21 mouse cellular contexts compared by ENCODE assay signal in genomic region chr7:113238365-113238764, GRCm38 (mm10). TPM values are rescaled to one million over a fixed set of nuclear protein-coding genes. Genes with fewer than 3 reads are reported as not detected.
A peak's percentile ranks its signal among the peaks of the same experiment; 100 is the strongest.
DNase-seq lines count a peak whose midpoint lies in the region; ATAC-seq and TF ChIP-seq lines count a peak whose summit lies in the region.
"Had no signal": no experiment of that assay in that cellular context is flagged by ENCODE, and none has a peak within 500 bp of the region (broad histone marks: within the 10 kb centered on the region; RNA-seq: fewer than 3 reads in every experiment).

No protein-coding gene starts in this region.

- peak; percentile 36 for TF ChIP-seq RAD21 in CH12.LX (IDR thresholded peaks at IDR 0.05; ENCODE audit: low read depth, low read length)

- no peak overlapping the region for H3K4me3 ChIP-seq in hindbrain, postnatal 0 days (ENCODE audit: low read length)
- H3K4me3 ChIP-seq in hindbrain, embryonic 11.5 days (ENCODE audit: low read depth, low read length) = no peak overlapping the region
- no peak overlapping the region for H3K4me3 ChIP-seq in liver, postnatal 0 days (ENCODE audit: low read depth, low read length)
- no peak overlapping the region for H3K4me3 ChIP-seq in liver, embryonic 11.5 days (ENCODE audit: low read depth, low read length)
- no peak overlapping the region for H3K4me3 ChIP-seq in CH12.LX (replicated peaks in 1 of 3; ENCODE audit: low read depth in 2 of 3, low read length in 2 of 3, poor library complexity in 1 of 3)
- H3K4me3 ChIP-seq: embryonic facial prominence, embryonic 12.5 days; heart, embryonic 15.5 days; hindbrain, embryonic 13.5 days; liver, embryonic 15.5 days had no signal

- WGBS in hindbrain, postnatal 0 days = 83% methylated on average over 6 of the region's 6 CpGs
- 73% methylated on average over 6 of the region's 6 CpGs for WGBS in hindbrain, embryonic 11.5 days
- 80% methylated on average over 6 of the region's 6 CpGs for WGBS in liver, postnatal 0 days (ENCODE audit: insufficient replicate concordance)
- WGBS in liver, embryonic 11.5 days = 73% methylated on average over 6 of the region's 6 CpGs

- no peak for TF ChIP-seq EP300 in liver, postnatal 0 days (IDR thresholded peaks at IDR 0.05; ENCODE audit: low read depth)
- no peak for TF ChIP-seq EP300 in CH12.LX (IDR thresholded peaks at IDR 0.05; ENCODE audit: low read length)

- no peak overlapping the region for H3K9ac ChIP-seq in hindbrain, postnatal 0 days (replicated peaks; ENCODE audit: low read length)
- H3K9ac ChIP-seq in hindbrain, embryonic 11.5 days (ENCODE audit: low read depth, low read length) = no peak overlapping the region
- no peak overlapping the region for H3K9ac ChIP-seq in liver, postnatal 0 days (replicated peaks)
- H3K9ac ChIP-seq in liver, embryonic 11.5 days (ENCODE audit: low read depth, low read length) = no peak overlapping the region
- H3K9ac ChIP-seq in CH12.LX (ENCODE audit: insufficient read depth, low read depth) = no peak overlapping the region
- H3K9ac ChIP-seq: embryonic facial prominence, embryonic 12.5 days; heart, embryonic 15.5 days; hindbrain, embryonic 13.5 days; liver, embryonic 15.5 days had no signal

- no peak for ATAC-seq in hindbrain, postnatal 0 days
- ATAC-seq in hindbrain, embryonic 11.5 days (ENCODE audit: low FRiP score) = no peak
- no peak for ATAC-seq in liver, postnatal 0 days
- no peak for ATAC-seq in liver, embryonic 11.5 days (replicated peaks; ENCODE audit: low FRiP score)
- ATAC-seq in Patski = no peak
- ATAC-seq: activated CD4-positive, CD25-positive, alpha-beta regulatory T cell, adult 4 months; midbrain, embryonic 16.5 days had no signal

- H3K4me2 ChIP-seq in hindbrain, postnatal 0 days (ENCODE audit: low read depth, low read length) = no peak overlapping the region
- H3K4me2 ChIP-seq in hindbrain, embryonic 11.5 days (replicated peaks; ENCODE audit: low read depth, low read length) = no peak overlapping the region
- H3K4me2 ChIP-seq in liver, postnatal 0 days (ENCODE audit: low read depth, low read length) = no peak overlapping the region
- H3K4me2 ChIP-seq in liver, embryonic 11.5 days = no peak overlapping the region
- H3K4me2 ChIP-seq in CH12.LX (ENCODE audit: insufficient read depth, low read depth, poor library complexity, severe bottlenecking) = no peak overlapping the region
- H3K4me2 ChIP-seq: embryonic facial prominence, embryonic 12.5 days; heart, embryonic 15.5 days; hindbrain, embryonic 13.5 days; liver, embryonic 15.5 days had no signal

- peaks cover 7% of the 10 kb centered on the region for H3K36me3 ChIP-seq in hindbrain, postnatal 0 days (ENCODE audit: insufficient read depth, low read length)
- H3K36me3 ChIP-seq in hindbrain, embryonic 11.5 days (ENCODE audit: control insufficient read depth, insufficient read depth, low read length) = no peaks in the 10 kb centered on the region
- 0 out of 2 replicates have a peak, but pooled peaks cover 3% of the 10 kb centered on the region for H3K36me3 ChIP-seq in liver, postnatal 0 days (replicated peaks; ENCODE audit: insufficient read depth, low read length)
- H3K36me3 ChIP-seq in liver, embryonic 11.5 days (ENCODE audit: control insufficient read depth, insufficient read depth, low read length) = no peaks in the 10 kb centered on the region
- peaks cover 2 to 13% of the 10 kb centered on the region in 2 experiments for H3K36me3 ChIP-seq in CH12.LX (replicated peaks in 1 of 2; ENCODE audit: control insufficient read depth in 1 of 2, insufficient read depth in 1 of 2, low read length in 1 of 2)
- H3K36me3 ChIP-seq: embryonic facial prominence, embryonic 12.5 days; heart, embryonic 15.5 days; liver, embryonic 15.5 days had no signal

- no peaks in the 10 kb centered on the region for H3K27me3 ChIP-seq in hindbrain, postnatal 0 days (ENCODE audit: insufficient read depth, low read length)
- no peaks in the 10 kb centered on the region for H3K27me3 ChIP-seq in hindbrain, embryonic 11.5 days (ENCODE audit: control insufficient read depth, insufficient read depth, low read length)
- no peaks in the 10 kb centered on the region for H3K27me3 ChIP-seq in liver, postnatal 0 days (ENCODE audit: insufficient read depth, low read length)
- no peaks in the 10 kb centered on the region for H3K27me3 ChIP-seq in liver, embryonic 11.5 days (replicated peaks; ENCODE audit: control insufficient read depth, insufficient read depth, low read length)
- H3K27me3 ChIP-seq in CH12.LX (replicated peaks) = no peaks in the 10 kb centered on the region
- H3K27me3 ChIP-seq in Patski = no peaks in the 10 kb centered on the region
- H3K27me3 ChIP-seq: embryonic facial prominence, embryonic 12.5 days; heart, embryonic 15.5 days; hindbrain, embryonic 13.5 days; liver, embryonic 15.5 days had no signal

- no peak for DNase-seq in hindbrain, postnatal 0 days (ENCODE audit: low spot score)
- DNase-seq in hindbrain, embryonic 11.5 days (ENCODE audit: low spot score) = no peak
- no peak for DNase-seq in liver, postnatal 0 days
- no peak for DNase-seq in liver, embryonic 11.5 days (ENCODE audit: low spot score)
- DNase-seq in CH12.LX (ENCODE audit: extremely low read depth) (no peak), Patski (ENCODE audit: low read depth, low spot score) (no peak)
- no peak for DNase-seq in right cerebral cortex, postnatal 4 days
- DNase-seq in ovary, adult 18-20 months (ENCODE audit: low spot score) = no peak
- DNase-seq: adrenal gland, postnatal 14 days; cerebellum, adult 11-12 months; gastrocnemius, postnatal 10 days; heart, adult 18-20 months; kidney, adult 11 months; right cerebral cortex, adult 18-20 months; thymus, postnatal 14 days had no signal

- no peaks in the 10 kb centered on the region for H3K79me2 ChIP-seq in CH12.LX (replicated peaks; ENCODE audit: control insufficient read depth, extremely low read depth, insufficient read depth, poor library complexity, severe bottlenecking)

- no peaks in the 10 kb centered on the region for H3K9me3 ChIP-seq in hindbrain, postnatal 0 days (ENCODE audit: low read length)
- H3K9me3 ChIP-seq in hindbrain, embryonic 11.5 days (ENCODE audit: control insufficient read depth, low read length) = no peaks in the 10 kb centered on the region
- no peaks in the 10 kb centered on the region for H3K9me3 ChIP-seq in liver, postnatal 0 days (ENCODE audit: low read length)
- H3K9me3 ChIP-seq in liver, embryonic 11.5 days (ENCODE audit: control insufficient read depth, low read length) = no peaks in the 10 kb centered on the region
- no peaks in the 10 kb centered on the region for H3K9me3 ChIP-seq in CH12.LX (replicated peaks; ENCODE audit: low read length)
- H3K9me3 ChIP-seq: embryonic facial prominence, embryonic 12.5 days; heart, embryonic 15.5 days; hindbrain, embryonic 13.5 days; liver, embryonic 15.5 days had no signal

- peak; percentile 21; the same call in 1 of the 2 replicates for TF ChIP-seq CTCF in hindbrain, postnatal 0 days (IDR thresholded peaks at IDR 0.05; ENCODE audit: low read depth)
- TF ChIP-seq CTCF in liver, postnatal 0 days (IDR thresholded peaks at IDR 0.05; ENCODE audit: low read depth) = 0 out of 2 replicates have a peak, but pooled peaks have one; percentile 20
- TF ChIP-seq CTCF in CH12.LX (conservative IDR thresholded peaks at IDR 0.05 in 1 of 2, IDR thresholded peaks at IDR 0.05 in 1 of 2; ENCODE audit: low read depth in 2 of 2, low read length in 2 of 2) (peak in 1 of 2 experiments; percentile 44; a peak in 2 of 4 replicates), Patski (IDR thresholded peaks at IDR 0.05) (peak; percentile 57)

- CTCF ChIA-PET in Patski (lab: Charles Lee) = interaction anchor here (0.6 to 1.0 kb wide), 4 partner anchors 9 to 88 kb away, joined by 3 to 6 read pairs (median 3); no protein-coding TSS in a partner anchor

- POLR2A ChIA-PET in Patski (lab: Charles Lee) = no interaction called here

- TF ChIP-seq POLR2A in CH12.LX (IDR thresholded peaks at IDR 0.05; ENCODE audit: low read depth, low read length) = no peak

- no peak overlapping the region for H3K27ac ChIP-seq in hindbrain, postnatal 0 days
- H3K27ac ChIP-seq in hindbrain, embryonic 11.5 days (ENCODE audit: low read depth, low read length) = no peak overlapping the region
- no peak overlapping the region for H3K27ac ChIP-seq in liver, postnatal 0 days (ENCODE audit: low read depth)
- no peak overlapping the region for H3K27ac ChIP-seq in liver, embryonic 11.5 days (ENCODE audit: low read depth, low read length)
- no peak overlapping the region for H3K27ac ChIP-seq in CH12.LX (ENCODE audit: insufficient read depth, low read depth)
- H3K27ac ChIP-seq: embryonic facial prominence, embryonic 12.5 days; heart, embryonic 15.5 days; hindbrain, embryonic 13.5 days; liver, embryonic 15.5 days had no signal

- dilution Hi-C loops in CH12.LX (cut with MboI; ENCODE audit: extremely low pct_ligation_motif_present, extremely low pct_unique_long_range_greater_than_20kb, low sequenced_read_pairs) = no loop called here

- in situ Hi-C loops in CH12.LX (cut with MboI; ENCODE audit: low pct_ligation_motif_present, low pct_unique_long_range_greater_than_20kb, low sequenced_read_pairs) (no loop called here), Patski (cut with MboI; ENCODE audit: low pct_unique_long_range_greater_than_20kb) (no loop called here)

- H3K4me1 ChIP-seq in hindbrain, postnatal 0 days (ENCODE audit: insufficient read depth, low read length) = peaks cover 24% of the 10 kb centered on the region
- no peaks in the 10 kb centered on the region for H3K4me1 ChIP-seq in hindbrain, embryonic 11.5 days (replicated peaks; ENCODE audit: control insufficient read depth, insufficient read depth, low read length)
- peaks cover 36% of the 10 kb centered on the region for H3K4me1 ChIP-seq in liver, postnatal 0 days (ENCODE audit: insufficient read depth)
- H3K4me1 ChIP-seq in liver, embryonic 11.5 days (replicated peaks; ENCODE audit: control insufficient read depth, insufficient read depth, low read length) = no peaks in the 10 kb centered on the region
- H3K4me1 ChIP-seq in CH12.LX (ENCODE audit: control insufficient read depth in 1 of 2, insufficient read depth in 2 of 2) = peaks cover 12 to 43% of the 10 kb centered on the region in 2 experiments; a peak in 3 of 4 replicates

TF ChIP-seq in CH12.LX, 34 proteins besides CTCF, POLR2A, EP300 and RAD21:
- TF ChIP-seq TBP (conservative IDR thresholded peaks at IDR 0.05; ENCODE audit: low read depth, low read length) = no peak
- TF ChIP-seq SMC3 (IDR thresholded peaks at IDR 0.05; ENCODE audit: low read depth, low read length) = peak; percentile 18; the same call in 1 of the 2 replicates

RNA-seq across cellular contexts. Expression of gene Arntl, which starts 31.1 kb away (rescaled TPM):
- total RNA-seq in hindbrain, postnatal 0 days (2014; rRNA removed) = 23.5 and 29.9 TPM in 2 replicates
- 19.8 and 22.2 TPM in 2 replicates for polyA plus RNA-seq in hindbrain, postnatal 0 days (2015; fragmentation: Nextera tagmentation; extraction: Ambion mirVana)
- 6.8 and 7.7 TPM in 2 replicates for polyA plus RNA-seq in hindbrain, embryonic 11.5 days (2014; fragmentation: Nextera tagmentation; extraction: Ambion mirVana)
- 7.0 and 8.9 TPM in 2 replicates for polyA plus RNA-seq in liver, postnatal 0 days (2015; fragmentation: Nextera tagmentation; extraction: Ambion mirVana)
- 8.4 and 9.5 TPM in 2 replicates for polyA plus RNA-seq in liver, embryonic 11.5 days (2014; fragmentation: Nextera tagmentation; extraction: Ambion mirVana)
- 2.5 and 2.6 TPM in 2 replicates for total RNA-seq in CH12.LX (2012; rRNA removed)
- total RNA-seq in CH12.LX (2014; rRNA removed) = 4.6 TPM in 2 replicates
- 3.2 and 3.3 TPM in 2 replicates for polyA plus RNA-seq in CH12.LX (2012; ENCODE audit: insufficient read length, low read depth)
- polyA plus RNA-seq in Patski (2021) = 12.9 TPM
